Mouse (Mus musculus) colon, adult 2 months (tissue): ENCODE results near the gene Ar. TPM values are rescaled to one million over a fixed set of nuclear protein-coding genes. Genes with fewer than 3 reads are reported as not detected.

Experiments
- polyA plus RNA-seq: library from polyadenylated mRNA; depleted of rRNA; stranded (reverse); fragments of >200 nt; gene quantifications from 2 replicates; pipeline ENCODE4 v1.2.3, GENCODE M21; 2012; rRNA removed

The Ar gene
- 0.14 and 0.16 TPM in 2 replicates for polyA plus RNA-seq

GRCm38 (mm10) chrX:98148531-98149342 is at the start of gene Ar:
Gene Ar, plus strand, starts transcription at chrX:98148769.

